Mouse (Mus musculus) midbrain, embryonic 11.5 days (tissue): ENCODE results near the gene Rtl8a. TPM values are rescaled to one million over a fixed set of nuclear protein-coding genes. Genes with fewer than 3 reads are reported as not detected.
"Not testable (repeated sequence)": the region's sequence is repeated elsewhere in the genome, so short reads cannot be mapped to it uniquely, and the experiment has no call there.

Experiments used
- ATAC-seq: fragments of 200-750 bp; cut with Nextera tagmentation; 2 replicates; pipeline ENCODE4 v1.8.0; 2017; ENCODE audit warnings: moderate TSS enrichment, moderate library complexity; ENCODE audit not compliant: low FRiP score
- DNase-seq: peaks from one replicate; pipeline ENCODE4 v3.0.0; 2015; ENCODE audit warnings: low spot score; ENCODE audit errors: missing footprints
- H3K27ac ChIP-seq: fragments of 300-500 bp; sonication (generic); 2 replicates; pipeline ENCODE4 v1.5.1; 2014; ENCODE audit warnings: low read depth, low read length
- H3K27me3 ChIP-seq: fragments of 300-500 bp; sonication (generic); 2 replicates; pipeline ENCODE4 v1.6.1; 2014; ENCODE audit warnings: mild to moderate bottlenecking, low read length, moderate library complexity, mixed read lengths; ENCODE audit not compliant: control insufficient read depth, insufficient read depth
- H3K36me3 ChIP-seq: fragments of 300-500 bp; sonication (generic); 2 replicates; pipeline ENCODE4 v1.6.1; 2014; ENCODE audit warnings: mild to moderate bottlenecking, low read length, moderate library complexity, mixed read lengths; ENCODE audit not compliant: control insufficient read depth, insufficient read depth
- H3K4me1 ChIP-seq: fragments of 300-500 bp; sonication (generic); 2 replicates; pipeline ENCODE4 v1.6.1; 2014; ENCODE audit warnings: low read length; ENCODE audit not compliant: control insufficient read depth, insufficient read depth
- H3K4me2 ChIP-seq: fragments of 300-500 bp; sonication (generic); 2 replicates; pipeline ENCODE4 v1.6.1; 2014; ENCODE audit warnings: mild to moderate bottlenecking, moderate library complexity
- H3K4me3 ChIP-seq: fragments of 300-500 bp; sonication (generic); 2 replicates; pipeline ENCODE4 v1.5.1; 2014; ENCODE audit warnings: low read depth, low read length
- H3K9ac ChIP-seq: fragments of 300-500 bp; sonication (generic); 2 replicates; pipeline ENCODE4 v1.6.1; 2014; ENCODE audit warnings: low read length
- H3K9me3 ChIP-seq: fragments of 300-500 bp; sonication (generic); 2 replicates; pipeline ENCODE4 v1.6.1; 2016; ENCODE audit warnings: low read length; ENCODE audit not compliant: control insufficient read depth
- WGBS: fragments of 180-500 bp; shearing (Covaris S2); extraction: QIAGEN DNeasy Blood & Tissue Kit; methylation state at CpG from one replicate; pipeline ENCODE4 v1.1.7; 2014; 5-methylcytosine and 5-hydroxymethylcytosine counted together
- polyA plus RNA-seq: library from polyadenylated mRNA; unstranded; fragments of >200 nt; fragmentation: Nextera tagmentation; extraction: Ambion mirVana; gene quantifications from 2 replicates; pipeline ENCODE4 v1.2.1, GENCODE M21; 2014

Rtl8a gene
- 85.0 and 98.1 TPM in 2 replicates for polyA plus RNA-seq

GRCm38 (mm10) chrX:53642980-53643961, at the start of gene Rtl8a:
Gene Rtl8a, minus strand, starts transcription at chrX:53643682.
- 16% methylated on average over 9 of the region's 50 CpGs for WGBS
- H3K27me3 ChIP-seq, H3K36me3 ChIP-seq, H3K4me1 ChIP-seq, H3K27ac ChIP-seq, H3K9ac ChIP-seq, H3K9me3 ChIP-seq: not testable (repeated sequence)
- H3K4me2 ChIP-seq, result peak within 1 kb of the TSS; percentile 20
- ATAC-seq (peak; percentile 93), DNase-seq (peak; percentile 96)
- H3K4me3 ChIP-seq, result peak within 1 kb of the TSS; percentile 17; the same call in 1 of the 2 replicates

DNA sequence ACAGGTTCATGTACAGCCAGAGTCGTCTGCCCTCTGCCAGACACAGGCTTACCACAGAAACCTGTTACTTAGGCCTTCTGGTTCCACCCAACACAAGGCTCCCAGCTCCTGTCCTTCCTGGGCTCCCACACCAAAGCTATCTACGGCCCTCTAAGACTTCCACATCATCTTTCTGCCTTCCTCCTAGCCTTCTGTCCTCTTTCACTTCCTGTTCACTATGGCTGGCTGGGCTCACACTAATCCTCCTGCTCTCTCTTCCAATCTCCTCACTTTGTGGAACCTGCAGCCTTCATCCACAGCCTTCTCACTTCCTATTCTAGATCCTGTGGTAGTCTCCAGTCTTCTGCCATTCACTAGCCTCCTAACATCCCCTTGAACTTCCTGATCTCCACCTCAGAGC, 49.7 kb upstream of the Rtl8a start:
- no peak for DNase-seq
- 71% methylated on average over 2 of the region's 2 CpGs for WGBS
- H3K27me3 ChIP-seq, result no peaks in the 10 kb centered on the region
- H3K4me3 ChIP-seq, result no peak overlapping the region
- no peak overlapping the region for H3K9ac ChIP-seq
- ATAC-seq, result no peak
- no peak overlapping the region for H3K4me2 ChIP-seq
- H3K27ac ChIP-seq, result no peak overlapping the region
- no peaks in the 10 kb centered on the region for H3K4me1 ChIP-seq
- no peaks in the 10 kb centered on the region for H3K9me3 ChIP-seq
- no peaks in the 10 kb centered on the region for H3K36me3 ChIP-seq

DNA sequence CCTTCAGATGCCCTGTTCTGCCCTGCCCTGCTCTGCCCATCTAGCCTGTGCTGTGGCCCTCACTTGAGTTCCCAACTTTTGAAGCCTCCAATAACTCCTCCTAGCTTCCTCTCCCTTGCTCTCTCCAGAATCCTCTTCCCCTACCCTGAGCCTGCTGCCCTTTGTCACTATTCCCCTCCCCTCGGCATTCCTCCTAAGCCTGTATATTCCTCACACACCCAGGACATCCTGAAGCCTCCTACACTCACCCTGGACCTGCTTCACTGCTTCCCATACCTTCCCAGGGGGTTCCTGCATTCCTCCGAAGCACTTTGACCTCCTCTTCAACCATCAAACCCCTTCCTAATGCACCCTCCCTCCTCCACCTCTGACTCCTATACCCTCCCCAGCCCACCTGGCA, 48.6 kb upstream of the Rtl8a start:
- DNase-seq (no peak), ATAC-seq (no peak)
- H3K27me3 ChIP-seq, result no peaks in the 10 kb centered on the region
- no peak overlapping the region for H3K27ac ChIP-seq
- no peak overlapping the region for H3K9ac ChIP-seq
- WGBS, result 68% methylated on average over 2 of the region's 2 CpGs
- H3K4me1 ChIP-seq, result no peaks in the 10 kb centered on the region
- no peak overlapping the region for H3K4me2 ChIP-seq
- H3K9me3 ChIP-seq, result no peaks in the 10 kb centered on the region
- no peak overlapping the region for H3K4me3 ChIP-seq
- no peaks in the 10 kb centered on the region for H3K36me3 ChIP-seq

DNA sequence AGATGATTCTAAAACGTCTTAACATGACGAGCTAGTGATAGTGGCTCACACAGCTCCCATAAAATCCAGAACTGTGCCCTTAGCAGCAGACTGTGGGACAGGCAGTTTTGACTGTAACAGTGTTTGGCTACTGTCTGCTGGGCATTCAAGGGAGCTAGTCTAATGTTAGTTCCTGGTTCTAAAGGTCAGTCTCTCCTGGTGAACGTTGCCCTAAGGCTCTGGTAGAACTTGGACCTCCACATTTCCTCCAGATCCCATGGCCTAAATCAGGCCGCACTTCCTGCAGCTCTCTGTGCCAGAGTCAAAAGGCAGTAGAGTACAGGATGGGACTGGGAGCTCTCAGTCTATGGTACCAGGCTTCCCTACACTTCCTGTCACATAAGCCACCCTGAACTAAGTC, 41.2 kb upstream of the Rtl8a start:
- not testable (repeated sequence) for ATAC-seq

GRCm38 (mm10) chrX:53682650-53683049, 39.2 kb upstream of the Rtl8a start:
- not testable (repeated sequence) for H3K4me1 ChIP-seq, H3K36me3 ChIP-seq, ATAC-seq, H3K27ac ChIP-seq, H3K4me2 ChIP-seq, H3K27me3 ChIP-seq, H3K4me3 ChIP-seq, H3K9ac ChIP-seq, DNase-seq, H3K9me3 ChIP-seq
- WGBS, result 62% methylated on average over 2 of the region's 3 CpGs

More for the DNA sequence above, 41.2 kb upstream of the Rtl8a start:
- H3K4me2 ChIP-seq, H3K4me1 ChIP-seq, H3K36me3 ChIP-seq, H3K9me3 ChIP-seq, H3K9ac ChIP-seq, H3K27me3 ChIP-seq, H3K27ac ChIP-seq, H3K4me3 ChIP-seq, DNase-seq: not testable (repeated sequence)
- WGBS, result 82% methylated on average over 2 of the region's 4 CpGs

DNA sequence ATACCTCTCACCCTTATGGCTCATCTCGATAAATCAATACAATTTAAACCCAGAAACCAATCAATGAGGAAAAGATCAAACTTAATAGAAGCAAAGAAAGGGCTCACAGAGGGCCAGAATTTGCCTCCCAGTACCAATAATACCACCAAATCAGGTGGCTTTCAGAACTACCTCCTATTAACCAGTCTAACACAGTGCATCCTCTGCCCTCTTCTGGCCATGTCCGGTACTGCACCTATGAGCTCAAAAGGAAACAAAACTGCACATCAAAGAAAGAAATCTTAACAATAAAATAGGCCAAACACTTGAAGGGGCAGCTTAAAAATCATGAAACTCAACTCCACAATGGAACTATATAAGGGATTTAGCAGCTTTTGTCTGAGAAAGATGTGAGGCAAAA, 33.5 kb upstream of the Rtl8a start:
- ATAC-seq, result 0 out of 2 replicates have a peak, but pooled peaks have one; percentile 59
- not testable (repeated sequence) for H3K4me3 ChIP-seq, H3K4me2 ChIP-seq, H3K36me3 ChIP-seq, H3K4me1 ChIP-seq, H3K27ac ChIP-seq, DNase-seq, H3K27me3 ChIP-seq, H3K9ac ChIP-seq, H3K9me3 ChIP-seq
- 33% methylated on average over 2 of the region's 2 CpGs for WGBS

DNA sequence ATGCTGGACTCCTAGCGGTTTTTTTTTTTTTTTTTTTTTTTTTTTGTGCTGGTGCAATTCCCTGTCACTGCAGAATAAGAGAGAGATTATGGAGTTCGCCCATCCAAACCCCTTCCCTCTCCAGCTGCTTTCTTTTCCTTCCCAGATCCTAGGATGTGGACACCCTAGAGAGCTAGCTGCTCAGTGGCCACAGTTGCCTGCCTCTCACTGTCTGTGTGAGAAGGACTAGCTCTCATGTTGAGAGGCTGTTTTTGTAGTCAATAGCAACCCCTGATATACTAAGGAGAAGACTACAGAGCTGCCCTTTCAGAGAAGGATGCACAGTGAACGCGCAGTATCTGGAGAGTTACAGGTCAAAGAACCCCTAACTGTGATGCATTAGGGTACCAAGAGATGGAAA, 27.2 kb upstream of the Rtl8a start:
- not testable (repeated sequence) for DNase-seq, H3K9me3 ChIP-seq, H3K27me3 ChIP-seq, H3K4me1 ChIP-seq, H3K36me3 ChIP-seq, H3K27ac ChIP-seq
- peak; percentile 43 for ATAC-seq
- H3K4me3 ChIP-seq, result peak overlapping the region; percentile 8; the same call in 1 of the 2 replicates
- WGBS, result 35% methylated on average over 3 of the region's 4 CpGs
- peak overlapping the region; percentile 30; the same call in 1 of the 2 replicates for H3K4me2 ChIP-seq
- H3K9ac ChIP-seq, result peak overlapping the region; percentile 14; the same call in 1 of the 2 replicates

DNA sequence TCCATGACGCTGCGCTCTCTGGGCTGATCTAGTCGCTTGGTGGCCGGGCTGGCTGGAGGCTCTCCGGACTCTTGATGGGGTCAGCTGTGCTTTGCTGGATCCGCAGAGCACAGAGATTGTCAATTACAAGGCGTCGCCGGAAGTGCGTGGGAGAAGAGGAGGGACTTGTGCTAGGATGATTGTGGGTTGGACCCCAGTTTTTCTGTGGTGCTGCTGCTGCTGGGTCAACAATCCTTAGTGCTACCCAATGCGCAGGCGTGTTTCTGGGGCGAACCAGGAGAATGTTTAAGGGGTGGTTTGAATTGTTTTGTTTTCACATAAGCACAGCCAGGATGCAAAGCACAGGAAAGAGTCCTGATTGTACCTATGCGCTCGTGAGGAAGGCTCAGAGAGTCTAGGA, 26.8 kb upstream of the Rtl8a start, which contains the start of gene Rtl8b:
Rtl8b (minus strand) TSS at position 115 of the 400 bp plus-strand sequence.
- Histone ChIP-seq H3K4me1 (no peaks in the 10 kb centered on the region), H3K27ac (no peak within 1 kb of the TSS), H3K9me3 (no peaks in the 10 kb centered on the region), H3K4me2 (peak within 1 kb of the TSS; percentile 30; the same call in 1 of the 2 replicates), H3K36me3 (no peaks in the 10 kb centered on the region), H3K9ac (peak within 1 kb of the TSS; percentile 14; the same call in 1 of the 2 replicates), H3K27me3 (no peaks in the 10 kb centered on the region), H3K4me3 (peak within 1 kb of the TSS; percentile 8; the same call in 1 of the 2 replicates)
- peak; percentile 92 for ATAC-seq
- peak; percentile 95 for DNase-seq
- 28% methylated on average over 10 of the region's 15 CpGs for WGBS
